Mouse (Mus musculus) lung, postnatal 0 days (tissue): ENCODE data around the gene Tmem79.

ENCODE experiments used
- CTCF ChIP-seq: IDR thresholded peaks from 2 replicates; pipeline ENCODE4 v1.5.1; 2016; ENCODE audit warnings: antibody characterized with exemption, mild to moderate bottlenecking
- EP300 ChIP-seq: IDR thresholded peaks from 2 replicates; pipeline ENCODE4 v1.6.1; 2016; ENCODE audit warnings: antibody characterized with exemption, mild to moderate bottlenecking, control low read depth

DNA sequence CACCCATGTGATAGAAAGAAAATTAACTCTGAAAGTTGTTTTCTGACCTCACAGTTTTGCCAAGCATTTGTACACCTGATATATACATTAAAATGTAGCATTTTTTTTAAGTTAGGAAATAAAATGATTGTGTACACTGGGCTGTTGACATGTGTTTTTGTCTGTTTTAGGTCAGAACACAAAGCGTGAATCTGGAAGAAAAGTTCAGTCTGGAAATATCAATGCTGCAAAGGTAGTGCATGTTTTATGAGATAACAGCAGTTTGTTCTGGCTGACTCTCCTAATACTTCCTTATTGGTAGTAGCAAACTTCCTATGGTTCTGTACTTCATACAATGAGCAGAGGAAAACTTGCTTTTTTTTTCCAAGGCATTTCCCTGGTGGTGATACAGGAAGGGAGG, 36.8 kb downstream of the Tmem79 start:
- TF ChIP-seq EP300 (no peak), CTCF (no peak)
